Mouse (Mus musculus): ENCODE data around the gene Fras1.

Gene Fras1

GRCm38 (mm10) chr5:96688885-96689284 lies 315.1 kb downstream of the Fras1 start:
- DNase-seq = no peak

DNA sequence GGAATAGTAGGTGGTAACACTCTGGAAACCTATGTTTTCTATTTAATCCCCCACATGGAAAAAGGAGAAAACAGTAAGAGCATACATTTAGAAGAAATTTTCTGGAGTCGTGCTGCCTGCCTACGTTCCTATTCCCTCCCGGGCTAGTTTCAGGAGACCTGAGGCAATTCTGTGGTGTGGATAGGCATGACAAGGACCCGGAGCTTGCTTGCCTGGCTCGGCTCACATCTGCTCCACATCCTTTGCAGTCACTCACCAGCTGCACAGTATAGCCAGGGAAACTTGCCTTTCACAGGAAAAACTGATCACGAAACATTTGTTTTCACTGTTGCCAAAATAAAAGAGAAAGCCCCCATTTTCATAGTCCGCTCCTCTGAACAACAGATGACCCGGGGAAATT lies 325.2 kb downstream of the Fras1 start:
- DNase-seq = no peak

DNA sequence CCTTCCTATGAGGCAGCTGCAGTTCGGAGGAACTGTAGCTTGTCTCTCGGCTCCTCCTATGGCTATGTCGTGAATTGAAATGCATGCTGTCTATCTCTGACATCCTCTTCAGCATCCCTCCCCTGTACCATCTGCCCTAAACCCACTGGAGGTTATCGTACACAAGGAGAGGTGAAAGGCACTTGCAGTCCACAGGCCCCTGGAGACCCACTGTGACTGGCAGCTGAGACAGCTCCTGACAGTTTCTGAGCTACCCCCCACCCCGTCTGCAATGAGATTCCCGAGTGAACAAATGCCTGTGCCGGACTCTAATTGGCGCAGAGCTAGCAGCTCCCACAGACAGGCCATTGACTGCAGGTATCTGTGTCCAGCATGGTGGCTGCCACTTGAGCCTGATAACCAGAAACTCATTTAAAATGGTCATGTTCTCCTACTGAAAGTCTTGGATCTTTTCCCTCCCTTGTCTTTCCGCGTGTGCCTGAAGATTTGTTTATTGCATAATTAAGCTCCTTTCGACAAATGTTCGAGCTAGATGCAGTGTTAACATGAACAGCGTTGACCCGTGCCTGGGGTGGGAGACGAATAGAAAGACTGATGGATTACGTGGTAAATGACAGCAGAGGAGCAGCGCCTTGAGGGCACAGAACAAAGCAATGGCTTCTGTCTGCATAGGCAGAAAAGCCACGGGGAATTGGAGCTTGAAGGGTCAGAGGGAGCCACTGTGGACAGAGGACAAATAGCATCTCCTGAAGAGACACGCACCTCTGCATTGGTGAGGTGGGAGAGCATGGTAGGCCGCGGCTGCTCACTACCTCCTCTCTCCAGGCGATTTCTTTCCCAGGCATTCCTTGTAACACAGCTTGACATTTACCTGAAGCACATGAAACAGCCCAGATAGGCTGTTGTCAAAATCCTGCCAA lies 329.2 kb downstream of the Fras1 start:
- DNase-seq = no peak

- no peak for DNase-seq
These were observed 334.8 kb downstream of the Fras1 start for GRCm38 (mm10) chr5:96708515-96708914.

DNA sequence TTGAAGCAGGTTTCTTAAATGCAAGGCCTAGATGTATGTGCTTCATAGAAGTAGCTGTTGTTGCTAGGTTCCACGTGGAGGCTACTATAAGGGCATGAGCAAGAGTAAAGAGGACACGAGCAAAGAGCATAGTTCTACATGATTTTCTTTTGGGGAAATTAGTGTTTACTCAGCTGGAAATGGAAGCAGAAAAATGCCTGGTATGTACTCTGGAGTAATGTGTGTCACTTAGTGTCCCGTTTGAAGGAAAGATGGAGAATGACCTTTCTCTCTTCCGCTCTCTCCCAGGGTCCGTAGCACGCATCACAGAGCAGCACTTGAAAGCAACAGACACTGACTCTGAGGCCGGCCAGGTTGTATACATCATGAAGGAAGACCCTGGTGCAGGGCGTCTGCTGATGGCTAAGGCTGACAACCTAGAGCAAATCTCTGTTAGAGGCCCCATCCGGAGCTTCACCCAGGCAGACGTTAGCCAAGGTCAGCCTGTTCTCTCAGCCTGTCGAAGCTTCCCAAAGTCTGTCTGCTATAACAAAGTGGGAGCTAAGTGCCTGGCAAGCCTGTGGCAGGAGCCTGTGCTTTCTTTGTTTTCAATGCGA lies 338.4 kb downstream of the Fras1 start:
- DNase-seq = no peak

GRCm38 (mm10) chr5:96712799-96713198 lies 339.0 kb downstream of the Fras1 start:
- no peak for DNase-seq

- no peak for DNase-seq
These were observed 342.7 kb downstream of the Fras1 start for GRCm38 (mm10) chr5:96716273-96717034.

DNA sequence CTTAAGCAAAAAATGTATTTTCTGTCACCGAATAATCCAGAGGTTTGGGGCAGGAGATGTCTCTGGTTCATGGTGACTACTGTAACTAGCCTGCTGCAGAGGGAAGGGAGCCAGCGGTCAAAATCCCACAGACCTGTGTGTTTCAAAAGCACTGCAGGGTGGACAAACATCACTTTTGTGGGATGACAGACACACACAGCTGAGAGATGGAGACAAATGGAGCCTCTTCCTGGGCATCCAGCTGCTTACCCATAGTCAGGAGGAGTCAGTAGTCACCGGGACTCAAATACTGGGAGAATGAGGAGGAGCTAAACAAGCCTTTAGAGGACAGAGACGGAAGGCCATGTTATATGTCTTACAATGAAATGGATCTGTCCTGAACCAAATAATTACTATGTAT lies 343.9 kb downstream of the Fras1 start:
- DNase-seq = no peak

DNA sequence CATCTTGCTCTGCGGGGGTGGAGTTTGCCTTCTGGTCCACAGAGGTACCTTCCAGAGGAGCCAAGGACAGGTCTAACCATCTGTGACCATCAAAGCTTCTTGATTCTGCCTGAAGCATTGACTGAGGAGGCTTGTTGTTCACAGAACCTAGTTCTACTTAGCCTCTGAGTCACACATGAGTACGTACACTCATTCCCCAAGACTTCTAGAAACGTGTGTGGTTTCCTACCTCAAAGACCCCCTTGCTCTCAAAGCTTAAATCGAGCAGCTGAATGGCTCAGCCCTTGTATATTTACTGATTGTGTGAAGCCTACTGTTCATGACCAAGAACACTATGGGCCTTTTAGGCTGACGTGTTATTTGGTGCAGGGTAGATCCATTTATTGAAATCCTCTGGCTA lies 344.8 kb downstream of the Fras1 start:
- DNase-seq = no peak

- DNase-seq = no peak
These were observed 345.5 kb downstream of the Fras1 start for GRCm38 (mm10) chr5:96719221-96719620.

- no peak for DNase-seq
These were observed 348.9 kb downstream of the Fras1 start for GRCm38 (mm10) chr5:96722690-96723089.

GRCm38 (mm10) chr5:96739138-96739878 lies 365.6 kb downstream of the Fras1 start:
- no peak for DNase-seq

DNA sequence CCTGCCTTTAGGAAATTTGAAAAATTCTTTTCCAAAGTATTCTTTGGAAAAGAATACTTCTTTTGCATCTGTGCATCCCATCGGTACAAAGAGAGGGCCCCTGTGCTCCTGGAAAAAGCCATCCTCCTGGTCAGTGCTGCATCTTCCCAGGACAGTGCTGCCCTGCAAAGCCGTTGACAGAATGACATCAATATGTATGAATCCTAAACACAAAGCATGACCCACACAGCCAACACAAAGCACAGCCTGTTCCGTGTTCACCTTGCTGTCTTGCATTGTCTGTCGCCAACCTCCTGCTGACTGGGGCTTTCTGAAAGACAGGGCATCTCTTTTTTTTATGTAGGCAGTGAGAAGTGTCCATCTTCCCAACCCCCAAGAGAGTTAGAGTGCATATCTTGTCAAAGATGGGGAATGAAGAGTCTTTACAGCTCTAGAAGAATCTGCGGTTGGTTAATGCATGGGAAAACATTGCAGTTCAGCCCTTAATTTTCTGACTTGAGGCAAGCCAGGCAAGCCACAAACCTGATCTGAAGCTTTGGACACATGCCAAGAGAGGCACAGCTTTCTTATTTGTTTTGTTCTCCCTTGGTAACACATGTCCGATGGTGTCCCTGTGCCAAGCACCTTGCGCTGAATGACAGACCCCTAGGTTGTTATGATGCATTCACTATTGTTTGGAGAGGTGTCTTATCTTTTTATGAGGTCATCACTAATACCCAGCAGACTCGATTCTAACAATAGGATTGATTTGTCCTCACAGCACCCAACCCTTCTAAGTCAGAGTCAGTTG lies 373.6 kb downstream of the Fras1 start:
- DNase-seq = no peak

- DNase-seq = no peak
These were observed 383.9 kb downstream of the Fras1 start for GRCm38 (mm10) chr5:96757615-96758014.

DNA sequence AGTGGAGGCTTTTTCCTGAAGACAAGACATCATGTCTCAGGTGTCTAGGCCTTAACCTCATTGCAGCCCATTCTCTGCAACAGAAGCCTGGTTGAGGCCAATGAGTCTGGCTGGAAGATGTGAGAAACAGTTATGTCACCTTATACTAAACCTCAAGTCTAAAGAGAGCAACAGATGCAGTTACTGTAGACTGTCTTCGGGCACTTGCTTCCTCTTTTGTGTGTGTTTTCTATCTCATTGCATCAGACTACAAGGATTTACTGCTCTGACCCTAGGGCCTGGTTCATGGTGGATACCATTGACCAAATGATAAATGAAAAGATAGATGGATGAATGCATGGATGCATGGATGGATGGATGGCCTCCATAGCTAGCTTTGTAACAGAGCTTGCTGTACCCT lies 388.3 kb downstream of the Fras1 start:
- DNase-seq = no peak

DNA sequence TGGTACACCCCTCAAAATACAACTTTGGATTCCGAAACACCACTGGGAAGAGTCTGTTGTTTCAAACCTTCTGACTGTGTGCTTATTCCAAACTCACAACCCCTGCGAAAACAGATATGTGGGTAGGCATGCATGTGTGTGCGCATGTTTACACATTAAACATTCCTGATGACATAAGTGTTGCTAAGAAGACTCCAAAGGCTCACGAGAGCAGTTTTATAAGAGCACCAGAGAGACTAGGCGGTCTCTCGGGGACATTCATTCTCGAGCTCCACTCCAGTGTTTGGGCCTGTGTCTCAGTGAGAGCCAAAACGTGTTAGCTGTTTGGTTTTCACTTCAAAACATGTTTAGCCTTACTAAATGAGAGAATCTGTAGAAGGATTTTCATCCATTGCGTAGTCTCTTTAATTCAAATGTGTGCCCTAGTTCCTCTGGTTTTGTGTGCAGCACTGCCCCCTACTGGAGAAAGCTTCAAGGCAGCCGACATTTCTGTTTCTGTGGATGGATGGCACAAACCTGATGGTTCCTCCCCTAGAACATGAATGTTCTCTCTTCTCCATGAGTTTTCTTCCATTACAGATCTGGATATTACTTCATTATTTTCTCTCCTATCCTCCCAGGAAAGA lies 395.2 kb downstream of the Fras1 start:
- peak; percentile 53 to 80 for DNase-seq

DNA sequence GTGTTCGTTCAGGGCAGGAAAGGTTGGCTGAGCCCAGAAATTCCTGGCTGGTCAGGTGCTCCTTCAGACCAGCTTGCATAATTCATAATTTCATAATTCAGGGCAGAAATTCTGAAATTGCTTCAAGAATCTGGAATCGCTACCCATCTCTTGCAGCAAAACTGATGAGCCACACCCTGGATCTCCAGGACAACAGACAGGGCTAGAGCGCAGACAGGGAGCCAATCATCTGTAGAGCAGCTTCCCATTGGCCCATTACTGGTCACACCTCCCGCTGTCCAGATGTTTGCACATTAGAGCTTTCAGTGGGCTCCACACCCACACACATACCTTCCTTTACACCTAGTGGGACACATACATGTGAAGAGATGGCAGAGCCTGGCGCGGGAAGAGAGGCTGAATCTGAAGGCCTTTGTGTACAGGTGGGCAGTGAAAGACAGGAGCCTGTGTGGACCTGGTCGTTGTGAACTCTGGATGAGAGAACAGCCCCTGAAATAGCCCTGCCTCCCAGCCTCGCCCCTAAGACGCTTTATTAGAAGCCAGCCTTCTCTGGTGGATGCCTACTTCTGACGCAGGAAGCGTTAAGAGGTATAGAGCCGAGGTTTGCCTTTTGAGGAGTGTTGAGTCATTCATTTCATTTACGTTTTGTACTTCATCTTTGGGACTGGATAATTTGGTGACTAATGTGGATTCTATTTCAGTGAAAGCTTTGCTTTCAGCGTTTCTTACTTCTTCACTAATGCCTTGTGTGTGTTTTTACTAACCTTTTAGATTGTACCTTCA lies 409.9 kb downstream of the Fras1 start:
- DNase-seq = no peak

- DNase-seq = no peak
These were observed 411.3 kb downstream of the Fras1 start for GRCm38 (mm10) chr5:96785096-96785495.

DNA sequence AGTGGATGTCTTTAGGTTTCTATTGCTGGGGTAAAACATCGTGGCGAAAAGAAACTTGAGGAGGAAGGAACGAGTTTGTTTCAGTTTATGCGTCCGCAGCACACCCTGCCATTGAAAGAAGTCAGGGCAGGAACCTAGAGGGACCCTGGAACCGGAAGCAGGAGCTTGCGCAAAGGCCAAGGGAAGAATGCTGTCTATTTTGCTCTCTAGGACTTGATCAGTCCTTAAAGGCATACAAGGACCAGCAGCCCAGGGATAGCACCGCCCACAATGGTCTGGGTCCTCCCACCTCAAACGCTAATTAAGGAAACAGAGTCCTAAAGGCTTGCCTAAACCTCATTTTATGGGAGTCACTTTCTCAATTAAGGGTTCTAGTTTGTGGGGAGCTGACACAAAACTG lies 418.7 kb downstream of the Fras1 start:
- peak; percentile 64 to 70 for DNase-seq

GRCm38 (mm10) chr5:96792936-96793718 lies 419.4 kb downstream of the Fras1 start, which contains the start of gene Anxa3:
Gene Anxa3 (plus strand): TSS chr5:96793339.
- peak; percentile 70 to 87 for DNase-seq

Data from kidney, postnatal 25 days (tissue).